Mouse (Mus musculus): ENCODE measurements around the gene Atp6v0a4.

Gene Atp6v0a4

GRCm38 (mm10) chr6:38125462-38125861 is 1.1 kb upstream of the Atp6v0a4 start:
- DNase-seq (ENCODE audit: low read depth, low spot score), result no peak

GRCm38 (mm10) chr6:38124882-38125281 is 496 bp upstream of the Atp6v0a4 start:
- no peak for DNase-seq (ENCODE audit: low read depth, low spot score)

GRCm38 (mm10) chr6:38123471-38124206 is 747 bp downstream of the Atp6v0a4 start:
- no peak for DNase-seq (ENCODE audit: low read depth, low spot score)

- no peak for DNase-seq (ENCODE audit: low read depth, low spot score)
Measured at GRCm38 (mm10) chr6:38122791-38123190, 1.6 kb downstream of the Atp6v0a4 start.

- DNase-seq (ENCODE audit: low read depth, low spot score), result no peak
Measured at GRCm38 (mm10) chr6:38121843-38122242, 2.5 kb downstream of the Atp6v0a4 start.

- DNase-seq (ENCODE audit: low read depth, low spot score), result no peak
Measured at GRCm38 (mm10) chr6:38120681-38121371, 3.6 kb downstream of the Atp6v0a4 start.

- no peak for DNase-seq (ENCODE audit: low read depth, low spot score)
Measured at GRCm38 (mm10) chr6:38118341-38118740, 6.0 kb downstream of the Atp6v0a4 start.

GRCm38 (mm10) chr6:38116107-38116770 is 8.1 kb downstream of the Atp6v0a4 start:
- no peak for DNase-seq (ENCODE audit: low read depth, low spot score)

- DNase-seq (ENCODE audit: low read depth, low spot score), result no peak
Measured at GRCm38 (mm10) chr6:38110859-38111258, 13.5 kb downstream of the Atp6v0a4 start.

GRCm38 (mm10) chr6:38109871-38110270 is 14.5 kb downstream of the Atp6v0a4 start:
- DNase-seq (ENCODE audit: low read depth, low spot score), result no peak

- no peak for DNase-seq (ENCODE audit: low read depth, low spot score)
Measured at GRCm38 (mm10) chr6:38109160-38109795, 15.1 kb downstream of the Atp6v0a4 start, which contains the start of gene Tmem213. TSS of gene Tmem213 (plus strand) at chr6:38109255.

GRCm38 (mm10) chr6:38108449-38108848 is 15.9 kb downstream of the Atp6v0a4 start:
- DNase-seq (ENCODE audit: low read depth, low spot score), result no peak

- no peak for DNase-seq (ENCODE audit: low read depth, low spot score)
Measured at GRCm38 (mm10) chr6:38105924-38106323, 18.5 kb downstream of the Atp6v0a4 start.

- DNase-seq (ENCODE audit: low read depth, low spot score), result no peak
Measured at GRCm38 (mm10) chr6:38103775-38104174, 20.6 kb downstream of the Atp6v0a4 start.

GRCm38 (mm10) chr6:38102216-38102795 is 22.1 kb downstream of the Atp6v0a4 start:
- no peak for DNase-seq (ENCODE audit: low read depth, low spot score)

GRCm38 (mm10) chr6:38096961-38097370 is 27.4 kb downstream of the Atp6v0a4 start:
- DNase-seq (ENCODE audit: low read depth, low spot score), result peak; percentile 71

GRCm38 (mm10) chr6:38094701-38095100 is 29.7 kb downstream of the Atp6v0a4 start:
- no peak for DNase-seq (ENCODE audit: low read depth, low spot score)

- DNase-seq (ENCODE audit: low read depth, low spot score), result no peak
Measured at GRCm38 (mm10) chr6:38092539-38092938, 31.8 kb downstream of the Atp6v0a4 start.

- peak; percentile 50 for DNase-seq (ENCODE audit: low read depth, low spot score)
Measured at GRCm38 (mm10) chr6:38087242-38088026, 37.0 kb downstream of the Atp6v0a4 start.

GRCm38 (mm10) chr6:38083204-38083603 is 41.2 kb downstream of the Atp6v0a4 start:
- peak; percentile 73 for DNase-seq (ENCODE audit: low read depth, low spot score)

Measured in ES-CJ7 (cell line).